Mouse (Mus musculus) CH12.LX (cell line): Measurements from ENCODE around the gene Trappc2l. TPM values are rescaled to one million over a fixed set of nuclear protein-coding genes. Genes with fewer than 3 reads are reported as not detected.
A peak's percentile ranks its signal among the peaks of the same experiment; 100 is the strongest.

Experiments
- DNase-seq: peaks from one replicate; pipeline ENCODE4 v3.0.0-alpha.2; 2013; ENCODE audit errors: extremely low read depth
- H3K27ac ChIP-seq: 2 replicates; pipeline ENCODE4 v1.5.1; 2012; ENCODE audit warnings: low read depth, mild to moderate bottlenecking, control low read depth, moderate library complexity; ENCODE audit not compliant: insufficient read depth
- H3K27me3 ChIP-seq: replicated peaks from 2 replicates; pipeline ENCODE3; 2012; ENCODE audit warnings: inconsistent platforms
- H3K36me3 ChIP-seq, 2 experiments: replicated peaks in 1 of 2; 2 replicates each; pipeline versions ENCODE3 to v1.6.1; 2012; ENCODE audit warnings: inconsistent platforms in 1 of 2, low read length in 1 of 2, mild to moderate bottlenecking in 1 of 2, mixed read lengths in 1 of 2, moderate library complexity in 1 of 2; ENCODE audit not compliant: control insufficient read depth in 1 of 2, insufficient read depth in 1 of 2
- H3K4me1 ChIP-seq, 2 experiments: 2 replicates each; pipeline ENCODE4 v1.6.1; 2012; ENCODE audit warnings: inconsistent platforms in 1 of 2, moderate library complexity in 1 of 2; ENCODE audit not compliant: insufficient read depth in 2 of 2, control insufficient read depth in 1 of 2
- H3K4me2 ChIP-seq: 2 replicates; pipeline ENCODE4 v1.6.1; 2012; ENCODE audit warnings: low read depth, mild to moderate bottlenecking, control low read depth; ENCODE audit not compliant: poor library complexity, insufficient read depth, severe bottlenecking
- H3K4me3 ChIP-seq, 3 experiments: fragments of 150-350 bp in 1 of 3; sonication (generic) in 1 of 3; replicated peaks in 1 of 3; 2 replicates each; pipeline versions ENCODE3 to v1.5.1; 2011 to 2012; ENCODE audit warnings: low read depth in 2 of 3, low read length in 2 of 3, mild to moderate bottlenecking in 2 of 3, moderate library complexity in 2 of 3, control low read depth in 1 of 3, improper control_type of control experiment in 1 of 3, inconsistent platforms in 1 of 3, mixed read lengths in 1 of 3; ENCODE audit not compliant: poor library complexity in 1 of 3
- H3K79me2 ChIP-seq: replicated peaks from 2 replicates; pipeline ENCODE4 v1.6.1; 2012; ENCODE audit warnings: mild to moderate bottlenecking, moderate library complexity; ENCODE audit not compliant: control insufficient read depth, poor library complexity, insufficient read depth, severe bottlenecking; ENCODE audit errors: extremely low read depth
- H3K9ac ChIP-seq: 2 replicates; pipeline ENCODE4 v1.6.1; 2012; ENCODE audit warnings: low read depth, mild to moderate bottlenecking, control low read depth, moderate library complexity; ENCODE audit not compliant: insufficient read depth
- H3K9me3 ChIP-seq: replicated peaks from 2 replicates; pipeline ENCODE3; 2012; ENCODE audit warnings: low read length, inconsistent platforms, mixed read lengths
- BHLHE40 ChIP-seq: IDR thresholded peaks from 2 replicates; pipeline ENCODE4 v1.6.1; 2011; ENCODE audit warnings: mild to moderate bottlenecking, low read depth, low read length, improper control_type of control experiment
- CHD2 ChIP-seq: IDR thresholded peaks from 2 replicates; pipeline ENCODE4 v1.6.1; 2011; ENCODE audit warnings: low read length, improper control_type of control experiment
- CTCF ChIP-seq, 2 experiments: IDR thresholded peaks in 1 of 2; conservative IDR thresholded peaks in 1 of 2; 2 replicates each; pipeline ENCODE4 v1.5.1; 2011 to 2012; ENCODE audit warnings: low read depth in 2 of 2, low read length in 2 of 2, improper control_type of control experiment in 1 of 2, inconsistent platforms in 1 of 2, mild to moderate bottlenecking in 1 of 2, moderate library complexity in 1 of 2
- E2F4 ChIP-seq: IDR thresholded peaks from 2 replicates; pipeline ENCODE4 v1.6.1; 2011; ENCODE audit warnings: low read depth, low read length, improper control_type of control experiment; ENCODE audit not compliant: insufficient replicate concordance
- ELF1 ChIP-seq: IDR thresholded peaks from 2 replicates; pipeline ENCODE4 v1.6.1; 2014; ENCODE audit warnings: low read depth, mild to moderate bottlenecking, inconsistent platforms, low read length, improper control_type of control experiment
- EP300 ChIP-seq: IDR thresholded peaks from 2 replicates; pipeline ENCODE4 v1.6.1; 2011; ENCODE audit warnings: low read length, improper control_type of control experiment
- ETS1 ChIP-seq: conservative IDR thresholded peaks from 2 replicates; pipeline ENCODE4 v1.6.1; 2012; ENCODE audit warnings: low read depth, mild to moderate bottlenecking, inconsistent platforms, low read length, improper control_type of control experiment, moderate library complexity
- GABPA ChIP-seq: IDR thresholded peaks from 2 replicates; pipeline ENCODE4 v1.6.1; 2012; ENCODE audit warnings: low read depth, low read length, improper control_type of control experiment, inconsistent platforms; ENCODE audit not compliant: insufficient replicate concordance
- HCFC1 ChIP-seq: IDR thresholded peaks from 2 replicates; pipeline ENCODE4 v1.6.1; 2012; ENCODE audit warnings: low read depth, mild to moderate bottlenecking, inconsistent platforms, low read length, improper control_type of control experiment
- IRF4 ChIP-seq: IDR thresholded peaks from 2 replicates; pipeline ENCODE4 v1.6.1; 2014; ENCODE audit warnings: low read depth, mild to moderate bottlenecking, inconsistent platforms, low read length, improper control_type of control experiment
- JUN ChIP-seq: IDR thresholded peaks from 2 replicates; pipeline ENCODE4 v1.6.1; 2011; ENCODE audit warnings: low read depth, mild to moderate bottlenecking, low read length, improper control_type of control experiment, moderate library complexity; ENCODE audit not compliant: insufficient read depth
- JUND ChIP-seq: conservative IDR thresholded peaks from 2 replicates; pipeline ENCODE4 v1.6.1; 2011; ENCODE audit warnings: low read depth, low read length, improper control_type of control experiment
- KAT2A ChIP-seq: IDR thresholded peaks from 2 replicates; pipeline ENCODE4 v1.6.1; 2012; ENCODE audit warnings: low read length, improper control_type of control experiment, inconsistent platforms; ENCODE audit not compliant: insufficient replicate concordance
- MAFK ChIP-seq: IDR thresholded peaks from 2 replicates; pipeline ENCODE4 v1.6.1; 2011; ENCODE audit warnings: low read length, improper control_type of control experiment; ENCODE audit not compliant: insufficient replicate concordance
- MAZ ChIP-seq: IDR thresholded peaks from 2 replicates; pipeline ENCODE4 v1.6.1; 2012; ENCODE audit warnings: low read depth, mild to moderate bottlenecking, inconsistent platforms, low read length, improper control_type of control experiment, moderate library complexity
- MEF2A ChIP-seq: IDR thresholded peaks from 2 replicates; pipeline ENCODE4 v1.6.1; 2014; ENCODE audit warnings: low read depth, mild to moderate bottlenecking, inconsistent platforms, low read length, improper control_type of control experiment, borderline replicate concordance
- MXI1 ChIP-seq: IDR thresholded peaks from 2 replicates; pipeline ENCODE4 v1.6.1; 2011; ENCODE audit warnings: mild to moderate bottlenecking, low read depth, low read length, improper control_type of control experiment
- MYC ChIP-seq: IDR thresholded peaks from 2 replicates; pipeline ENCODE4 v1.6.1; 2011; ENCODE audit warnings: low read depth, mild to moderate bottlenecking, improper control_type of control experiment, low read length
- NELFE ChIP-seq: IDR thresholded peaks from 2 replicates; pipeline ENCODE4 v1.6.1; 2011; ENCODE audit warnings: low read depth, low read length, improper control_type of control experiment
- NRF1 ChIP-seq: IDR thresholded peaks from 2 replicates; pipeline ENCODE4 v1.6.1; 2014; ENCODE audit warnings: low read depth, mild to moderate bottlenecking, inconsistent platforms, low read length, improper control_type of control experiment, moderate library complexity
- PAX5 ChIP-seq: IDR thresholded peaks from 2 replicates; pipeline ENCODE4 v1.6.1; 2012; ENCODE audit warnings: low read length, inconsistent platforms, mixed read lengths
- POLR2A ChIP-seq: IDR thresholded peaks from 2 replicates; pipeline ENCODE4 v1.6.1; 2011; ENCODE audit warnings: low read depth, mild to moderate bottlenecking, improper control_type of control experiment, low read length
- POLR2AphosphoS2 ChIP-seq: IDR thresholded peaks from 2 replicates; pipeline ENCODE4 v1.6.1; 2011; ENCODE audit warnings: low read depth, low read length, improper control_type of control experiment
- RCOR1 ChIP-seq: conservative IDR thresholded peaks from 2 replicates; pipeline ENCODE4 v1.6.1; 2012; ENCODE audit warnings: low read depth, mild to moderate bottlenecking, inconsistent platforms, low read length, improper control_type of control experiment
- SIN3A ChIP-seq: IDR thresholded peaks from 2 replicates; pipeline ENCODE4 v1.6.1; 2012; ENCODE audit warnings: low read length, improper control_type of control experiment, inconsistent platforms
- SMC3 ChIP-seq: IDR thresholded peaks from 2 replicates; pipeline ENCODE4 v1.6.1; 2011; ENCODE audit warnings: low read depth, low read length, improper control_type of control experiment
- TBP ChIP-seq: conservative IDR thresholded peaks from 2 replicates; pipeline ENCODE4 v1.6.1; 2011; ENCODE audit warnings: low read depth, low read length, improper control_type of control experiment
- TCF12 ChIP-seq: IDR thresholded peaks from 2 replicates; pipeline ENCODE4 v1.6.1; 2014; ENCODE audit warnings: low read depth, mild to moderate bottlenecking, inconsistent platforms, low read length, improper control_type of control experiment
- UBTF ChIP-seq: IDR thresholded peaks from 2 replicates; pipeline ENCODE4 v1.6.1; 2012; ENCODE audit warnings: low read depth, mild to moderate bottlenecking, inconsistent platforms, low read length, improper control_type of control experiment, moderate library complexity
- USF1 ChIP-seq: IDR thresholded peaks from 2 replicates; pipeline ENCODE4 v1.6.1; 2014; ENCODE audit warnings: low read depth, mild to moderate bottlenecking, inconsistent platforms, low read length, improper control_type of control experiment
- USF2 ChIP-seq: conservative IDR thresholded peaks from 2 replicates; pipeline ENCODE4 v1.6.1; 2011; ENCODE audit warnings: low read depth, low read length, improper control_type of control experiment
- ZC3H11A ChIP-seq: IDR thresholded peaks from 2 replicates; pipeline ENCODE4 v1.6.1; 2012; ENCODE audit warnings: low read depth, mild to moderate bottlenecking, inconsistent platforms, low read length, improper control_type of control experiment
- ZKSCAN1 ChIP-seq: IDR thresholded peaks from 2 replicates; pipeline ENCODE4 v1.6.1; 2012; ENCODE audit warnings: low read depth, inconsistent platforms, low read length, improper control_type of control experiment, borderline replicate concordance
- dilution Hi-C: fragments of 300-500 bp; cut with MboI; formaldehyde crosslinking; loops from 2 replicates; pipeline ENCODE4 v1.14.3; 2020; ENCODE audit warnings: low sequenced_read_pairs; ENCODE audit not compliant: extremely low pct_unique_long_range_greater_than_20kb, extremely low pct_ligation_motif_present
- in situ Hi-C: fragments of 300-500 bp; cut with MboI; formaldehyde crosslinking; loops from 3 replicates; pipeline ENCODE4 v1.14.3; 2019; ENCODE audit warnings: low sequenced_read_pairs, low pct_ligation_motif_present, low pct_unique_long_range_greater_than_20kb, mixed read lengths
- polyA plus RNA-seq: library from polyadenylated mRNA; unstranded; fragments of >175 nt; gene quantifications from 2 replicates; pipeline ENCODE4 v1.2.1, GENCODE M21; 2012; ENCODE audit warnings: low read depth; ENCODE audit not compliant: insufficient read length
- total RNA-seq, 2 experiments: library from RNA; depleted of rRNA; stranded (reverse); fragments of 300-350 nt in 1 of 2; fragments of >200 nt in 1 of 2; gene quantifications; 2 replicates each; pipeline ENCODE4 v1.2.3; 2012 to 2014

Trappc2l gene
- total and polyA plus RNA-seq, 3 experiments, result 15.7 to 67.0 (median 36.0) TPM

DNA sequence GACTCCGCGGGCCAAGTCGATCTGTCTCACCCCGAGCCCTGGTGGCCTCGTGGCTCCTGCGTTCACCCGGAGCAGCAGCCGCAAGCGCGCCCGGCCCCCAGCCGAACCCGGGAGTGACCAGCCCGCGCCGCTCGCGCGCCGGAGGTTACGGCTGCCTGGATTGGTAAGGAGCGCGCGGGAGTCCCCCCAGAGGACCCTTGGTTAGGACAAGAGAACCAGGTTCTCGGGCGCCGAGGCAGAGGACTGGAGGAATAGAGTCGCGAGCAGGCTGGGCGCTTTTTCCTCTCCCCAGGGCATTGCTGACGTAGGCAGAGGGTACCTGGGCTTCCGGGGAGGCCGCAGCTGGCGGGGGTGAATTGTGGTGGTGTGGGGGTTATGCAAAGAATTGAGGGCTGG is 43.3 kb upstream of the Trappc2l start:
- Histone ChIP-seq H3K9me3 (peaks cover 5% of the 10 kb centered on the region), H3K27ac (peak overlapping the region; percentile 99), H3K4me3 (peak overlapping the region; percentile 64 to 99 (median 80)), H3K79me2 (peaks cover 13% of the 10 kb centered on the region), H3K9ac (peak overlapping the region; percentile 99), H3K27me3 (no peaks in the 10 kb centered on the region), H3K36me3 (peaks cover 37 to 61% of the 10 kb centered on the region in 2 experiments), H3K4me1 (peaks cover 10 to 36% of the 10 kb centered on the region in 2 experiments; a peak in 3 of 4 replicates), H3K4me2 (peak overlapping the region; percentile 47; the same call in 1 of the 2 replicates)
- dilution Hi-C loops (no loop called here), in situ Hi-C loops (no loop called here)
- TF ChIP-seq USF2, result no peak
- TF ChIP-seq MAZ, result peak; percentile 67; the same call in 1 of the 2 replicates
- no peak for TF ChIP-seq E2F4
- no peak for TF ChIP-seq JUND
- TF ChIP-seq SIN3A, result no peak; the same call in 1 of the 2 replicates
- no peak for TF ChIP-seq KAT2A
- TF ChIP-seq HCFC1, result no peak; the same call in 1 of the 2 replicates
- TF ChIP-seq TCF12, result no peak; the same call in 1 of the 2 replicates
- no peak for TF ChIP-seq UBTF
- no peak for TF ChIP-seq ZC3H11A
- no peak; the same call in 1 of the 2 replicates for TF ChIP-seq NELFE
- TF ChIP-seq USF1, result no peak
- no peak for TF ChIP-seq GABPA
- TF ChIP-seq JUN, result no peak
- peak; percentile 29; the same call in 1 of the 2 replicates for TF ChIP-seq BHLHE40
- TF ChIP-seq IRF4, result no peak
- no peak for TF ChIP-seq NRF1
- TF ChIP-seq SMC3, result no peak
- TF ChIP-seq MYC, result no peak
- TF ChIP-seq RCOR1, result no peak
- 0 out of 2 replicates have a peak, but pooled peaks have one; percentile 19 for TF ChIP-seq MEF2A
- TF ChIP-seq ZKSCAN1, result no peak
- TF ChIP-seq EP300, result no peak
- no peak for TF ChIP-seq CTCF (conservative IDR thresholded peaks at IDR 0.05 in 1 of 2, IDR thresholded peaks at IDR 0.05 in 1 of 2; ENCODE audit: low read depth in 2 of 2, low read length in 2 of 2)
- TF ChIP-seq PAX5, result no peak
- no peak; the same call in 1 of the 2 replicates for TF ChIP-seq MAFK
- TF ChIP-seq ETS1, result peak; percentile 72
- TF ChIP-seq POLR2AphosphoS2, result no peak
- no peak for TF ChIP-seq TBP
- no peak for TF ChIP-seq POLR2A
- TF ChIP-seq ELF1, result peak; percentile 81
- TF ChIP-seq CHD2, result no peak
- no peak for TF ChIP-seq MXI1
- peak; percentile 93 for DNase-seq
